Mouse (Mus musculus) E14TG2a.4 (cell line): ENCODE results near the gene Sept11.

Experiments used
- H3K27me3 ChIP-seq: 2 replicates; pipeline ENCODE4 v1.6.1; 2014; ENCODE audit warnings: low read length, control low read depth; ENCODE audit not compliant: insufficient read depth
- H3K36me3 ChIP-seq: 2 replicates; pipeline ENCODE4 v1.6.1; 2014; ENCODE audit warnings: low read length, control low read depth; ENCODE audit not compliant: insufficient read depth
- H3K4me1 ChIP-seq: replicated peaks from 2 replicates; pipeline ENCODE4 v1.6.1; 2014; ENCODE audit warnings: low read depth, low read length, control low read depth
- H3K4me3 ChIP-seq: replicated peaks from 2 replicates; pipeline ENCODE4 v1.5.1; 2014; ENCODE audit warnings: mild to moderate bottlenecking, low read length
- H3K9me3 ChIP-seq: 2 replicates; pipeline ENCODE4 v1.6.1; 2014; ENCODE audit warnings: low read length, control low read depth
- CTCF ChIP-seq: conservative IDR thresholded peaks from 2 replicates; pipeline ENCODE4 v1.5.1; 2014; ENCODE audit warnings: low read length
- NANOG ChIP-seq: IDR thresholded peaks from 2 replicates; pipeline ENCODE4 v1.6.1; 2014; ENCODE audit warnings: borderline replicate concordance, low read length, mixed read lengths
- POU5F1 ChIP-seq: IDR thresholded peaks from 2 replicates; pipeline ENCODE4 v1.6.1; 2014; ENCODE audit warnings: low read length, borderline replicate concordance

The Sept11 gene

GRCm38 (mm10) chr5:93115059-93115458 lies 21.8 kb downstream of the Sept11 start:
- peaks cover 37% of the 10 kb centered on the region for H3K36me3 ChIP-seq
- no peaks in the 10 kb centered on the region for H3K9me3 ChIP-seq
- TF ChIP-seq POU5F1 (no peak), NANOG (no peak), CTCF (no peak)
- H3K4me3 ChIP-seq = no peak overlapping the region
- peaks cover 81% of the 10 kb centered on the region for H3K4me1 ChIP-seq
- no peaks in the 10 kb centered on the region for H3K27me3 ChIP-seq

- Histone ChIP-seq H3K27me3 (no peaks in the 10 kb centered on the region), H3K4me3 (no peak overlapping the region), H3K36me3 (peaks cover 30% of the 10 kb centered on the region), H3K4me1 (peaks cover 81% of the 10 kb centered on the region), H3K9me3 (no peaks in the 10 kb centered on the region)
- TF ChIP-seq POU5F1 (no peak), CTCF (no peak), NANOG (no peak)
Observed at GRCm38 (mm10) chr5:93115854-93116253, 22.6 kb downstream of the Sept11 start.

- TF ChIP-seq POU5F1 = no peak
- Histone ChIP-seq H3K4me1 (peaks cover 86% of the 10 kb centered on the region), H3K4me3 (no peak overlapping the region), H3K36me3 (peaks cover 31% of the 10 kb centered on the region), H3K27me3 (no peaks in the 10 kb centered on the region), H3K9me3 (no peaks in the 10 kb centered on the region)
Observed at GRCm38 (mm10) chr5:93117648-93118047, 24.4 kb downstream of the Sept11 start.

GRCm38 (mm10) chr5:93121660-93122059 lies 28.4 kb downstream of the Sept11 start:
- no peaks in the 10 kb centered on the region for H3K9me3 ChIP-seq
- H3K36me3 ChIP-seq = peaks cover 16% of the 10 kb centered on the region
- peaks cover 86% of the 10 kb centered on the region for H3K4me1 ChIP-seq
- H3K4me3 ChIP-seq = no peak overlapping the region
- H3K27me3 ChIP-seq = no peaks in the 10 kb centered on the region
- TF ChIP-seq CTCF (no peak), NANOG (no peak), POU5F1 (no peak)

GRCm38 (mm10) chr5:93124031-93124826 lies 31.0 kb downstream of the Sept11 start:
- Histone ChIP-seq H3K4me3 (no peak overlapping the region), H3K4me1 (peaks cover 95% of the 10 kb centered on the region), H3K36me3 (peaks cover 13% of the 10 kb centered on the region; the same call in 1 of the 2 replicates), H3K27me3 (no peaks in the 10 kb centered on the region), H3K9me3 (no peaks in the 10 kb centered on the region)
- TF ChIP-seq NANOG = no peak
- no peak for TF ChIP-seq POU5F1
- no peak for TF ChIP-seq CTCF

- TF ChIP-seq NANOG (no peak), CTCF (no peak), POU5F1 (no peak)
Observed at GRCm38 (mm10) chr5:93125325-93125724, 32.1 kb downstream of the Sept11 start.

GRCm38 (mm10) chr5:93126222-93126929 lies 33.1 kb downstream of the Sept11 start:
- Histone ChIP-seq H3K27me3 (no peaks in the 10 kb centered on the region), H3K4me3 (peak overlapping the region; percentile 54), H3K4me1 (peaks cover 97% of the 10 kb centered on the region), H3K9me3 (no peaks in the 10 kb centered on the region), H3K36me3 (peaks cover 19% of the 10 kb centered on the region; the same call in 1 of the 2 replicates)
- TF ChIP-seq CTCF = no peak
- TF ChIP-seq POU5F1 = peak; percentile 44; the same call in 1 of the 2 replicates
- TF ChIP-seq NANOG = peak; percentile 91; the same call in 1 of the 2 replicates

More at GRCm38 (mm10) chr5:93125325-93125724, 32.1 kb downstream of the Sept11 start:
- Histone ChIP-seq H3K27me3 (no peaks in the 10 kb centered on the region), H3K4me3 (peak overlapping the region; percentile 54), H3K4me1 (peaks cover 97% of the 10 kb centered on the region), H3K36me3 (peaks cover 13% of the 10 kb centered on the region; the same call in 1 of the 2 replicates), H3K9me3 (no peaks in the 10 kb centered on the region)

- H3K4me3 ChIP-seq = 0 out of 2 replicates have a peak overlapping the region, but pooled peaks have one; percentile 13
Observed at GRCm38 (mm10) chr5:93126930-93127562, 33.8 kb downstream of the Sept11 start.

More at GRCm38 (mm10) chr5:93126930-93127562, 33.8 kb downstream of the Sept11 start:
- Histone ChIP-seq H3K36me3 (peaks cover 16% of the 10 kb centered on the region; the same call in 1 of the 2 replicates), H3K9me3 (no peaks in the 10 kb centered on the region), H3K4me1 (peaks cover 100% of the 10 kb centered on the region), H3K27me3 (no peaks in the 10 kb centered on the region)
- TF ChIP-seq POU5F1 (no peak), NANOG (0 out of 2 replicates have a peak, but pooled peaks have one; percentile 27), CTCF (no peak)
